Mouse (Mus musculus) gastrocnemius, postnatal 10 days (tissue): ENCODE measurements at regions not wholly inside any gene's neighbourhood (a gene's known extent, or its start where the extent isn't known, plus 50 kb on each side); places are given as distances from the start of the nearest gene placed in this dataset.

Experiments used
- DNase-seq: peaks from one replicate; pipeline ENCODE4 v3.0.0; 2021; ENCODE audit warnings: mixed read lengths

GRCm38 (mm10) chr3:101691937-101692604, 87.6 kb upstream of the Atp1a1 start:
- no peak for DNase-seq

GRCm38 (mm10) chr3:101690779-101691178, 86.3 kb upstream of the Atp1a1 start:
- DNase-seq = no peak

GRCm38 (mm10) chr3:101690222-101690621, 85.7 kb upstream of the Atp1a1 start:
- no peak for DNase-seq

GRCm38 (mm10) chr3:101685203-101685602, 80.7 kb upstream of the Atp1a1 start:
- no peak for DNase-seq

GRCm38 (mm10) chr3:101672943-101673342, 68.5 kb upstream of the Atp1a1 start:
- no peak for DNase-seq

- no peak for DNase-seq
These were observed 66.1 kb upstream of the Atp1a1 start for GRCm38 (mm10) chr3:101670561-101671001.

- no peak for DNase-seq
These were observed 65.3 kb upstream of the Atp1a1 start for GRCm38 (mm10) chr3:101669743-101670142.

- DNase-seq = no peak
These were observed 63.4 kb upstream of the Atp1a1 start for GRCm38 (mm10) chr3:101667767-101668387.

- DNase-seq = no peak
These were observed 62.7 kb upstream of the Atp1a1 start for GRCm38 (mm10) chr3:101667186-101667585.

- DNase-seq = no peak
These were observed 62.1 kb upstream of the Atp1a1 start for GRCm38 (mm10) chr3:101666583-101666982.

GRCm38 (mm10) chr3:101661184-101661992, 56.9 kb upstream of the Atp1a1 start:
- no peak for DNase-seq

GRCm38 (mm10) chr3:101660635-101661034, 56.2 kb upstream of the Atp1a1 start:
- no peak for DNase-seq

- no peak for DNase-seq
These were observed 55.7 kb upstream of the Atp1a1 start for GRCm38 (mm10) chr3:101660176-101660575.

- DNase-seq = no peak
These were observed 53.5 kb upstream of the Atp1a1 start for GRCm38 (mm10) chr3:101657979-101658378.

GRCm38 (mm10) chr3:101654720-101655119, 50.2 kb upstream of the Atp1a1 start:
- no peak for DNase-seq
